Mouse (Mus musculus): ENCODE measurements around the gene Rnf157.

DNA sequence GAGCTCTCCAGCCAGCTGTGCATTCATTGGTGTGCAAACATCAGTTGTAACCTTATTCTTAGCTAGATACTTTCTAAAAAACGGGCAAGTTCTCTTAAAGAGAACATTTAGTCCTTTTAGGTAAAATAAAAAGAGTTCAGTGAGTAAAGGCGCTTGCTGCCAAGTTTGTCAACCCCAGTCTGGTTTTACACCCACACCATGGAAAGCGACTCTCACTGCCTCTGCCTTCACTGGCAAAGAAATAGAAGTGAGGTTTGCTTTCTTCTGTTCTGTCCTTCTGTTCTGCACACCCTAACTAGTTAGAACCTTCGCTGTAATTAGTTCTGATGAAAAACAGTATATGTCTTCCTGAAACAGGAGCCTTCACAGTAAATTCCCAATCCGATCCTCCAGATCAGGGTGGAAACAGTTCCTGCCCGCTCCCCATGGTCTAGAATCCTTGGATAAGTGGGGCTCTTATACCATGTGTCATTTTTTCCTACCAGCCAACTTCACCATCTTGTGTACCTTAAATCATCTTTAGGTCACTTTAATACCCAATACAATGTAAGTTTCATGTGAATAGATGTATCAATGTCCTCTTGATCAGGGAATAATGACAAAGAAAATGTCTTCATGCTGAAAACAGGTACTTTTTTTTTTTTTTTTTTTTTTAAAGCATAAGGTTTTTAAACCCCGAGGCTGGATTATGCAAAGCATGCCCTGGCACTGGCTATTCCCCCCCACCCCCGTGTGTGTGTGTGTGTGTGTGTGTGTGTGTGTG, 19.9 kb upstream of the Rnf157 start:
- no peak for TF ChIP-seq MAFK (IDR thresholded peaks at IDR 0.05; ENCODE audit: insufficient read depth, low read depth, low read length)
- TF ChIP-seq ZNF384 (IDR thresholded peaks at IDR 0.05; ENCODE audit: low read depth, low read length) = no peak

All from ES-E14 (cell line).